Mouse (Mus musculus) liver, adult 2 months (tissue): Measurements from ENCODE around the gene St5. TPM values are rescaled to one million over a fixed set of nuclear protein-coding genes. Genes with fewer than 3 reads are reported as not detected.

Experiments
- DNase-seq: peaks from one replicate; pipeline ENCODE4 v3.0.0-alpha.2; 2011; ENCODE audit warnings: low read depth, low spot score; ENCODE audit errors: extremely low read depth
- H3K27ac ChIP-seq: fragments of 200-500 bp; replicated peaks from 2 replicates; pipeline ENCODE4 v1.5.1; 2012; ENCODE audit warnings: low read depth, mild to moderate bottlenecking, control low read depth, inconsistent platforms, low read length; ENCODE audit not compliant: insufficient read depth
- H3K27me3 ChIP-seq: fragments of 200-500 bp; 2 replicates; pipeline ENCODE4 v1.6.1; 2012; ENCODE audit warnings: mild to moderate bottlenecking, moderate library complexity, low read length, inconsistent platforms; ENCODE audit not compliant: control insufficient read depth, insufficient read depth
- H3K36me3 ChIP-seq: fragments of 200-500 bp; 2 replicates; pipeline ENCODE4 v1.6.1; 2012; ENCODE audit warnings: low read length, inconsistent platforms; ENCODE audit not compliant: control insufficient read depth, insufficient read depth
- H3K4me1 ChIP-seq: fragments of 200-500 bp; 2 replicates; pipeline ENCODE4 v1.6.1; 2011; ENCODE audit warnings: low read length; ENCODE audit not compliant: control insufficient read depth, insufficient read depth
- H3K4me3 ChIP-seq: fragments of 200-500 bp; 2 replicates; pipeline ENCODE4 v1.5.1; 2011; ENCODE audit warnings: low read depth, mild to moderate bottlenecking, control low read depth, low read length, moderate library complexity; ENCODE audit not compliant: insufficient read depth
- H3K79me2 ChIP-seq: fragments of 200-500 bp; 2 replicates; pipeline ENCODE4 v1.6.1; 2012; ENCODE audit warnings: inconsistent platforms, mild to moderate bottlenecking, low read length, moderate library complexity; ENCODE audit not compliant: control insufficient read depth, insufficient read depth
- H3K9ac ChIP-seq: fragments of 200-500 bp; 2 replicates; pipeline ENCODE4 v1.6.1; 2012; ENCODE audit warnings: low read depth, mild to moderate bottlenecking, control low read depth, inconsistent platforms, low read length
- CTCF ChIP-seq: fragments of 200-500 bp; IDR thresholded peaks from 2 replicates; pipeline ENCODE4 v1.5.1; 2011; ENCODE audit warnings: low read depth, low read length, control low read depth
- POLR2A ChIP-seq: fragments of 200-500 bp; IDR thresholded peaks from 2 replicates; pipeline ENCODE4 v1.6.1; 2011; ENCODE audit warnings: low read length, control low read depth; ENCODE audit not compliant: insufficient read depth; ENCODE audit errors: extremely low read depth
- WGBS: fragments of 180-500 bp; shearing (Covaris S2); methylation state at CpG from one replicate; pipeline ENCODE4 v1.1.7; 2018; 5-methylcytosine and 5-hydroxymethylcytosine counted together
- polyA plus RNA-seq: library from polyadenylated mRNA; depleted of rRNA; stranded (reverse); fragments of >200 nt; gene quantifications from 2 replicates; pipeline ENCODE4 v1.2.3, GENCODE M21; 2012
- total RNA-seq: library from RNA; depleted of rRNA; stranded (reverse); fragments of >200 nt; gene quantifications from 2 replicates; pipeline ENCODE4 v1.2.3, GENCODE M21; 2014

The St5 gene
- total and polyA plus RNA-seq, 2 experiments = 8.3 to 36.4 TPM

- no peak for DNase-seq
- Histone ChIP-seq H3K27me3 (no peaks in the 10 kb centered on the region), H3K9ac (no peak overlapping the region), H3K27ac (no peak overlapping the region), H3K36me3 (no peaks in the 10 kb centered on the region), H3K4me3 (no peak overlapping the region), H3K4me1 (no peaks in the 10 kb centered on the region), H3K79me2 (no peaks in the 10 kb centered on the region)
- WGBS = 70% methylated on average over 4 of the region's 4 CpGs
- no peak for TF ChIP-seq POLR2A
- TF ChIP-seq CTCF = no peak
Observed at GRCm38 (mm10) chr7:109497507-109497906, 205.9 kb downstream of the St5 start.

GRCm38 (mm10) chr7:109493319-109494316, 209.8 kb downstream of the St5 start:
- no peaks in the 10 kb centered on the region for H3K79me2 ChIP-seq
- H3K27ac ChIP-seq = no peak overlapping the region
- no peak for DNase-seq
- H3K4me3 ChIP-seq = no peak overlapping the region
- no peaks in the 10 kb centered on the region for H3K4me1 ChIP-seq
- H3K36me3 ChIP-seq = no peaks in the 10 kb centered on the region
- TF ChIP-seq CTCF (no peak), POLR2A (no peak)
- peaks cover 3% of the 10 kb centered on the region; the same call in 1 of the 2 replicates for H3K27me3 ChIP-seq
- H3K9ac ChIP-seq = no peak overlapping the region
- WGBS = 25% methylated on average over 21 of the region's 21 CpGs

- Histone ChIP-seq H3K27me3 (peaks cover 3% of the 10 kb centered on the region; the same call in 1 of the 2 replicates), H3K9ac (no peak overlapping the region), H3K36me3 (no peaks in the 10 kb centered on the region), H3K4me3 (no peak overlapping the region), H3K79me2 (no peaks in the 10 kb centered on the region), H3K4me1 (no peaks in the 10 kb centered on the region), H3K27ac (no peak overlapping the region)
- 68% methylated on average over 18 of the region's 18 CpGs for WGBS
- no peak for DNase-seq
- TF ChIP-seq CTCF = no peak
- no peak for TF ChIP-seq POLR2A
Observed at GRCm38 (mm10) chr7:109492616-109493318, 210.6 kb downstream of the St5 start.

GRCm38 (mm10) chr7:109484221-109484620, 219.2 kb downstream of the St5 start:
- no peaks in the 10 kb centered on the region for H3K27me3 ChIP-seq
- TF ChIP-seq POLR2A = no peak
- TF ChIP-seq CTCF = no peak
- no peak for DNase-seq
- no peaks in the 10 kb centered on the region for H3K36me3 ChIP-seq
- H3K4me3 ChIP-seq = no peak overlapping the region
- no peak overlapping the region for H3K9ac ChIP-seq
- no peaks in the 10 kb centered on the region for H3K4me1 ChIP-seq
- H3K79me2 ChIP-seq = no peaks in the 10 kb centered on the region
- no peak overlapping the region for H3K27ac ChIP-seq
- WGBS = 73% methylated on average over 5 of the region's 5 CpGs

- Histone ChIP-seq H3K36me3 (no peaks in the 10 kb centered on the region), H3K79me2 (no peaks in the 10 kb centered on the region), H3K4me3 (no peak overlapping the region), H3K9ac (no peak overlapping the region), H3K4me1 (no peaks in the 10 kb centered on the region), H3K27ac (no peak overlapping the region), H3K27me3 (no peaks in the 10 kb centered on the region)
- TF ChIP-seq CTCF = no peak
- no peak for TF ChIP-seq POLR2A
- DNase-seq = no peak
- WGBS = 39% methylated on average over 7 of the region's 7 CpGs
Observed at GRCm38 (mm10) chr7:109480765-109481197, 222.6 kb downstream of the St5 start.
